Mouse (Mus musculus): ENCODE results near the gene Dnhd1. TPM values are rescaled to one million over a fixed set of nuclear protein-coding genes. Genes with fewer than 3 reads are reported as not detected.
A peak's percentile ranks its signal among the peaks of the same experiment; 100 is the strongest.
"Not testable (repeated sequence)": the region's sequence is repeated elsewhere in the genome, so short reads cannot be mapped to it uniquely, and the experiment has no call there.

Dnhd1 gene
- polyA plus RNA-seq, 1 experiment from 2014 or later = 1.1 TPM

DNA sequence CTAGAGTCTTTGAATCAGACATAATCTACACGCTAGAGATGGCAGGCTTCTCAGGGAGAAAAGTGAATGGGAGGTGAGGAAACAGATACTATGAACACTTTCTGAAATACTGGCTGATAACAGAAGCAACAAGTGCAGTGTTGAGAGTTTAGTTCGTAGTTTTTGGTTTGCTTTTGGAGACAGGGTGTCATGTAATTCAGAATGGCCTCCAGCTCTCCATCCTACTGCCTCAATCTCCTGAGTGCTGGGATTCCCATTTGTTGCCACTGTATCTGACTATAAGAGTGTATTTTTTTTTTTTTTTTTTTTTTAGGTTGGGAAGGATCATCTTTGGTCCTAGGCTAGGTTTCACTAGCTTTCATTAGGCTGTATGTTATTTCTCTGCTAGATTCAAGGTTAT, 87.7 kb downstream of the Dnhd1 start:
- H3K4me2 ChIP-seq = peak overlapping the region; percentile 78
- peak overlapping the region; percentile 61; the same call in 1 of the 2 replicates for H3K9ac ChIP-seq (ENCODE audit: low read depth, low read length)
- no peaks in the 10 kb centered on the region for H3K27me3 ChIP-seq (ENCODE audit: control insufficient read depth, insufficient read depth, low read length)
- H3K4me3 ChIP-seq (ENCODE audit: low read depth, low read length) = peak overlapping the region; percentile 71
- no peak for ATAC-seq (replicated peaks; ENCODE audit: insufficient number of reproducible peaks, low FRiP score, low TSS enrichment)
- no peaks in the 10 kb centered on the region for H3K9me3 ChIP-seq (replicated peaks; ENCODE audit: control insufficient read depth, low read length)
- WGBS (ENCODE audit: insufficient replicate concordance) = 48% methylated on average over 2 of the region's 2 CpGs
- H3K4me1 ChIP-seq (ENCODE audit: control insufficient read depth, insufficient read depth, low read length) = peaks cover 24% of the 10 kb centered on the region
- peak overlapping the region; percentile 97 for H3K27ac ChIP-seq (ENCODE audit: low read depth, low read length)
- peaks cover 28% of the 10 kb centered on the region for H3K36me3 ChIP-seq (ENCODE audit: control insufficient read depth, insufficient read depth, low read length)

DNA sequence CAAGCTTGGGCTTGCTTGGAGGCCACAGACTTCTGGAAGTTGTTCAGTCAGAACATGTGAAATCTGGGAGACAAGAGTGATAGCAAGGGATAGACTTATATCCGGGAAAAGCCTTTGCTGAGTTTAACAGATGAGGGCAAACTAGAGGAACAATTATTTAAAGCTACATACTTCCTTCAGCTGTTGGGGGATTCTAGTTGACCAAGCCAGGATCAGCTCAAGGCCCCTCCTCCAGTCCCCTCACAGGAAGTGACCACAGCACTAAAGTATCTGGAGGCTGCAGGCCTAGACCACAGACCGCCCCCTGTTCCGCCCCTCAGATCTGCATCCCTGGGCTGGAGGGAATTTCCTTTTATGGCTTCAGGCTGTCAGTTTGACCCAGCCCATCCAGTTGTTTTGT, 88.3 kb downstream of the Dnhd1 start:
- WGBS (ENCODE audit: insufficient replicate concordance) = 7% methylated on average over 3 of the region's 3 CpGs
- ATAC-seq (replicated peaks; ENCODE audit: insufficient number of reproducible peaks, low FRiP score, low TSS enrichment) = peak; percentile 73
- no peaks in the 10 kb centered on the region for H3K27me3 ChIP-seq (ENCODE audit: control insufficient read depth, insufficient read depth, low read length)
- H3K4me1 ChIP-seq (ENCODE audit: control insufficient read depth, insufficient read depth, low read length) = peaks cover 26% of the 10 kb centered on the region
- peak overlapping the region; percentile 71 for H3K4me3 ChIP-seq (ENCODE audit: low read depth, low read length)
- H3K9ac ChIP-seq (ENCODE audit: low read depth, low read length) = peak overlapping the region; percentile 61; the same call in 1 of the 2 replicates
- H3K9me3 ChIP-seq (replicated peaks; ENCODE audit: control insufficient read depth, low read length) = no peaks in the 10 kb centered on the region
- H3K36me3 ChIP-seq (ENCODE audit: control insufficient read depth, insufficient read depth, low read length) = peaks cover 23% of the 10 kb centered on the region
- H3K4me2 ChIP-seq = peak overlapping the region; percentile 78
- H3K27ac ChIP-seq (ENCODE audit: low read depth, low read length) = peak overlapping the region; percentile 97

DNA sequence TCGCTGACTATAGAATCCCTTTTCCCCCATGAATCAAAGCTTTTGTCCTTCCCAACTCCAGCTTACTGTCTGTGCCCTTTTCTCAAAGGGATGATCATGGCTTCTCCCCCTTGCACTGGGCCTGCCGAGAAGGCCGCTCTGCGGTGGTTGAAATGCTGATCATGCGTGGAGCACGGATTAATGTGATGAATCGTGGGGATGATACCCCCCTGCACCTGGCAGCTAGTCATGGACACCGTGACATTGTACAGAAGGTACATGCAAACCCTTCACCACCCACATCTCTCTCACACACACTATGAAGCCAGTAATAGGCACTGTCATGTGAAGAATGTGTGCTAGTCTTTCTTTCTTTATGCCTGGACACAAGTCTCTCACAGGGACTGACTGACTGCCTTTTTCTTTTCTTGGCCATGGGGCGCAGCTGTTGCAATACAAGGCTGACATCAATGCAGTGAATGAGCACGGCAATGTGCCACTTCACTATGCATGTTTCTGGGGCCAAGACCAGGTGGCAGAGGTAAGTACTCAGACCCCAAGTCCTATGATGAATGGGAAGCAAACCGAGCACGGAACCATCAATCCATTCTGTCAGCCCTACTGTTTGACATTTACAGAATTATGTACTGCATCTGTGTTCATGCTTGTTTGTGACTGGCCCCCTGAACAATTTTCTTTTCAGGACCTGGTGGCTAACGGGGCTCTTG, 89.6 kb downstream of the Dnhd1 start:
- H3K27me3 ChIP-seq (ENCODE audit: control insufficient read depth, insufficient read depth, low read length) = no peaks in the 10 kb centered on the region
- peaks cover 24% of the 10 kb centered on the region for H3K4me1 ChIP-seq (ENCODE audit: control insufficient read depth, insufficient read depth, low read length)
- no peak overlapping the region for H3K4me2 ChIP-seq
- no peak for ATAC-seq (replicated peaks; ENCODE audit: insufficient number of reproducible peaks, low FRiP score, low TSS enrichment)
- no peak overlapping the region for H3K9ac ChIP-seq (ENCODE audit: low read depth, low read length)
- H3K4me3 ChIP-seq (ENCODE audit: low read depth, low read length) = no peak overlapping the region
- peaks cover 19% of the 10 kb centered on the region for H3K36me3 ChIP-seq (ENCODE audit: control insufficient read depth, insufficient read depth, low read length)
- WGBS (ENCODE audit: insufficient replicate concordance) = 93% methylated on average over 13 of the region's 13 CpGs
- H3K9me3 ChIP-seq (replicated peaks; ENCODE audit: control insufficient read depth, low read length) = no peaks in the 10 kb centered on the region
- no peak overlapping the region for H3K27ac ChIP-seq (ENCODE audit: low read depth, low read length)

DNA sequence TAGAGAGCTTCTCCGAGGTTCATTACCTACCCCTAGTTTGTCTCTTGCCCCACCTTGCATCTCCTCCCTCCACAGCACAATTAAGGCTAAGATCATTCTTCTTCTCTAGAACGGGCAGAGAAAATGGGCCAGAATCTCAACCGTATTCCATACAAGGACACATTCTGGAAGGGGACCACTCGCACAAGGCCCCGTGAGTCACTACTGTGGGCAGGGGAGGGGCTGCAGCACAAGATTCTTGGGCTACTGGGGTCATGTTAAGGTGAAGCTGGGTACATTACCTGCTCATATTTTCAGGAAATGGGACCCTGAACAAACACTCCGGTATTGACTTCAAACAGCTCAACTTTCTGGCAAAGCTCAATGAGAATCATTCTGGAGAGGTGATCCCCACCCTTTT, 90.2 kb downstream of the Dnhd1 start:
- 87% methylated on average over 6 of the region's 6 CpGs for WGBS (ENCODE audit: insufficient replicate concordance)
- H3K27ac ChIP-seq (ENCODE audit: low read depth, low read length) = no peak overlapping the region

DNA sequence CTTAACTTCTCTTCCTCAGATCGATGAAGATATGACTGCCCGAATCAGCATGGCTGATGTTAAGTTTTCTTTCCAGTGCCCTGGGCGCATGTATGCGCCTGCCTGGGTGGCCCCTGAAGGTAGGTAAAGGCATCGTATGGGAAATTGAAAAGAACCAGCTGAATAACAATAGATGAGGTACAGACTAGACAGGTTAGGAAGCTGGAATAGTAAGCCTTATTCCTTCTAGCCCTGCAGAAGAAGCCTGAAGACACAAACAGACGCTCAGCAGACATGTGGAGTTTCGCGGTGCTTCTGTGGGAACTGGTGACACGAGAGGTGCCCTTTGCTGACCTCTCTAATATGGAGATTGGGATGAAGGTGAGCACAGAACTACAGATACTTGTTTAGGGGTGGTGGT, 91.4 kb downstream of the Dnhd1 start:
- WGBS (ENCODE audit: insufficient replicate concordance) = 87% methylated on average over 9 of the region's 9 CpGs
- no peak overlapping the region for H3K4me2 ChIP-seq
- no peaks in the 10 kb centered on the region for H3K27me3 ChIP-seq (ENCODE audit: control insufficient read depth, insufficient read depth, low read length)
- H3K9ac ChIP-seq (ENCODE audit: low read depth, low read length) = no peak overlapping the region
- peaks cover 22% of the 10 kb centered on the region for H3K4me1 ChIP-seq (ENCODE audit: control insufficient read depth, insufficient read depth, low read length)
- H3K9me3 ChIP-seq (replicated peaks; ENCODE audit: control insufficient read depth, low read length) = no peaks in the 10 kb centered on the region
- no peak overlapping the region for H3K4me3 ChIP-seq (ENCODE audit: low read depth, low read length)
- no peak for ATAC-seq (replicated peaks; ENCODE audit: insufficient number of reproducible peaks, low FRiP score, low TSS enrichment)
- H3K36me3 ChIP-seq (ENCODE audit: control insufficient read depth, insufficient read depth, low read length) = peaks cover 19% of the 10 kb centered on the region
- no peak overlapping the region for H3K27ac ChIP-seq (ENCODE audit: low read depth, low read length)

More for the DNA sequence above, 90.2 kb downstream of the Dnhd1 start:
- H3K4me1 ChIP-seq (ENCODE audit: control insufficient read depth, insufficient read depth, low read length) = peaks cover 22% of the 10 kb centered on the region
- H3K9ac ChIP-seq (ENCODE audit: low read depth, low read length) = no peak overlapping the region
- no peak overlapping the region for H3K4me2 ChIP-seq
- H3K9me3 ChIP-seq (replicated peaks; ENCODE audit: control insufficient read depth, low read length) = no peaks in the 10 kb centered on the region
- H3K4me3 ChIP-seq (ENCODE audit: low read depth, low read length) = no peak overlapping the region
- no peak for ATAC-seq (replicated peaks; ENCODE audit: insufficient number of reproducible peaks, low FRiP score, low TSS enrichment)
- H3K27me3 ChIP-seq (ENCODE audit: control insufficient read depth, insufficient read depth, low read length) = no peaks in the 10 kb centered on the region
- H3K36me3 ChIP-seq (ENCODE audit: control insufficient read depth, insufficient read depth, low read length) = peaks cover 19% of the 10 kb centered on the region

DNA sequence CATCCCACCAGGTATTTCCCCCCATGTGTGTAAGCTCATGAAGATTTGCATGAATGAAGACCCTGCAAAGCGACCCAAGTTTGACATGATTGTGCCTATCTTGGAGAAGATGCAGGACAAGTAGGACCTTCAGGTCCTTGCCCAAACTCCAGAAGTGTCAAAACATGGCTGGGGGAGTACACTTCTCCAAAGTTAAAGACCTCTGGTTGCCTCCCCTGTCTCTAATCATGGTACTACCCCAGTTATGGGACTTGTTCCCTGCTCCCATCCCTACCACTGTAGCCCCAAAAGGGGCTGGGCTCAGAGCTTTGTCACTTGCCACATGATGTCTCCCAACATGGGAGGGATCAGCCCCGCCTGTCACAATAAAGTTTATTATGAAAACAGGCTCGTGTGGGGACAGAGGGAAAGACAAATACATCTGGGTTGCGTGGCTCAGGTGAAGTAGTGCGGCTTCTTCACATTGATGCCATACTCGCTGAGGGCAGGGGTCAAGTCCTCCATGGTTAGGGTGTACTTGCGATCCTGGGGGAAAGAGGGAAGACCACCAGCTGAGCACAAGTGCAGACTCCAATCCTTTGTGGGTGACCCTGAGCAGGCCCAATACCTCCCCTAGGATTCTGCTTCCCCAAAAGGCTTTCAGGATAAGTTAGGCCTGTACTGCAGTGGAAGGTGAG, 92.0 kb downstream of the Dnhd1 start:
- 83% methylated on average over 7 of the region's 7 CpGs for WGBS (ENCODE audit: insufficient replicate concordance)
- not testable (repeated sequence) for H3K9ac ChIP-seq (ENCODE audit: low read depth, low read length); H3K4me3 ChIP-seq (ENCODE audit: low read depth, low read length); H3K9me3 ChIP-seq (replicated peaks; ENCODE audit: control insufficient read depth, low read length); ATAC-seq (replicated peaks; ENCODE audit: insufficient number of reproducible peaks, low FRiP score, low TSS enrichment); H3K27me3 ChIP-seq (ENCODE audit: control insufficient read depth, insufficient read depth, low read length); H3K27ac ChIP-seq (ENCODE audit: low read depth, low read length)
- H3K4me1 ChIP-seq (ENCODE audit: control insufficient read depth, insufficient read depth, low read length) = peaks cover 21% of the 10 kb centered on the region
- H3K4me2 ChIP-seq = peak overlapping the region; percentile 85
- peaks cover 19% of the 10 kb centered on the region for H3K36me3 ChIP-seq (ENCODE audit: control insufficient read depth, insufficient read depth, low read length)

DNA sequence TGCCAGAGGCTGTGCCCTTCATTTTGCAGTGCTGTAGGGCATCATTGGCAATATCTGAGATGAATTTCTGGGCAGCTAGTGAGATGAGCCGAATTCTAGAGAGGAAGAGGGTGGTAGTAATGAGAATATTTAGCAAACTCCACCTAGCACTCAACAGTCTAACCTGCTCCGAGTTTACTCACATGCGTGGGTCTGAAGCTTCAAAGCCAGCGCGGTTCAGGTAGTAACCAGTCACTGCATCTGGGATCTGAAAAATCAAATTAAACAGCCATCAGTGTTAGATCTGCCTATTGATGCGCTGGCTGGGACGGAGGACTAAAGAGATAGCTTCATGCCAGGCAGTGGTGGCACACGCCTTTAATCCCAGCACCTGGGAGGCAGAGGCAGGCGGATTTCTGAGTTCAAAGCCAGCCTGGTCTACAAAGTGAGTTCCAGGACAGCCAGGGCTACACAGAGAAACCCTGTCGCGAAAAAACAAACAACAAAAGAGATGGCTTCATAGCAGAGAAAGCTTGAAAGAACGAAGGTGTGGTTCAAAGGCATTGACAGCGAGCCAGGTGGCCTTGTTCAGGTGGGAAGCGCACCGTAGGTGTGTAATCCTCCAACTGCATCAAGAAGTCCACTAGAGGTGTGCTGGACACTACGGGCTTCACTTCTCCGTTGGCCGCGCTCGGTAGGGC, 92.8 kb downstream of the Dnhd1 start:
- peak overlapping the region; percentile 90 for H3K9ac ChIP-seq (ENCODE audit: low read depth, low read length)
- not testable (repeated sequence) for H3K9me3 ChIP-seq (replicated peaks; ENCODE audit: control insufficient read depth, low read length); H3K27me3 ChIP-seq (ENCODE audit: control insufficient read depth, insufficient read depth, low read length); ATAC-seq (replicated peaks; ENCODE audit: insufficient number of reproducible peaks, low FRiP score, low TSS enrichment)
- H3K4me1 ChIP-seq (ENCODE audit: control insufficient read depth, insufficient read depth, low read length) = peaks cover 16% of the 10 kb centered on the region
- peak overlapping the region; percentile 85 for H3K4me2 ChIP-seq
- H3K27ac ChIP-seq (ENCODE audit: low read depth, low read length) = peak overlapping the region; percentile 89
- WGBS (ENCODE audit: insufficient replicate concordance) = 33% methylated on average over 20 of the region's 20 CpGs
- peak overlapping the region; percentile 88 for H3K4me3 ChIP-seq (ENCODE audit: low read depth, low read length)
- peaks cover 19% of the 10 kb centered on the region for H3K36me3 ChIP-seq (ENCODE audit: control insufficient read depth, insufficient read depth, low read length)

DNA sequence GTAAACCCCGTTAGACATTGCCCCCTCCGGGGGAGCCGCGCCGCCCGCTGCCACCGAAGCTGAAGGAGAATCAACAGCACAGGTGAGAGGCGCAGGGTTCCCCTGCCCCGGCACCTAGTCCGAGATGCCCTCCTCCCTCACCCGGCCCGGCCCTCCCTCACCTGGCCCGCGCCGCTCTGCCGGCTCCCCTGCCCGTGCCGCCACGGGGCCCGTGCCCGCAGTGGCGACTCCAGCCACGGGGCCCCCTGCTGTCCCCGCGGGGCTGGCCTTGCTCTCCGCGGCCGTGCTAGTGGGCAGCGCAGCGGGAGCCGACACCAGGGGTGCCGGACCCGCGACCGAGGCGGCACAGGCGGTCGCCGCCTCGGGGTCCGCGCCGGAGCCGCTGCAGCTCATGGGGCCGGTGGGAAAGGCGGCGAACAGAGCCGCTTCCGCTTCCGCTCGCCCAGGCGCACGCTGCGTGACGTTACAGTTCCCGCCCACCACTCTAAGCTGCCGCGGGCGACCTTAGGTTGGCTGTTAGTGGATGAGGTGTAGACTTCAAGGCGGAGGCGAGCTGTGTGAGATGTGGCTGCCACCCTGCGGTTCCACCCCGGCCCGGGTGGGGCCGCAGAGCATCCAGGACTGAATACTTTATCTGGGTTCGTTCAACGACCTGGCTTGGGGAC, 93.4 kb downstream of the Dnhd1 start, which contains the start of gene Taf10:
Taf10 (minus strand) TSS at position 436 of the 665 bp plus-strand sequence.
- peak within 1 kb of the TSS; percentile 88 for H3K4me3 ChIP-seq (ENCODE audit: low read depth, low read length)
- H3K4me1 ChIP-seq (ENCODE audit: control insufficient read depth, insufficient read depth, low read length) = peaks cover 10% of the 10 kb centered on the region
- no peaks in the 10 kb centered on the region for H3K9me3 ChIP-seq (replicated peaks; ENCODE audit: control insufficient read depth, low read length)
- H3K4me2 ChIP-seq = peak within 1 kb of the TSS; percentile 85
- under 1% methylated on average over 53 of the region's 67 CpGs for WGBS (ENCODE audit: insufficient replicate concordance)
- no peaks in the 10 kb centered on the region for H3K27me3 ChIP-seq (ENCODE audit: control insufficient read depth, insufficient read depth, low read length)
- peaks cover 19% of the 10 kb centered on the region for H3K36me3 ChIP-seq (ENCODE audit: control insufficient read depth, insufficient read depth, low read length)
- peak within 1 kb of the TSS; percentile 89 for H3K27ac ChIP-seq (ENCODE audit: low read depth, low read length)
- peak within 1 kb of the TSS; percentile 90 for H3K9ac ChIP-seq (ENCODE audit: low read depth, low read length)
- ATAC-seq (replicated peaks; ENCODE audit: insufficient number of reproducible peaks, low FRiP score, low TSS enrichment) = peak; percentile 97
